Mouse (Mus musculus): Measurements from ENCODE around the gene Plcd3.

GRCm38 (mm10) chr11:103093862-103094833 lies 7.3 kb downstream of the Plcd3 start:
- TF ChIP-seq CTCF (IDR thresholded peaks at IDR 0.05) (no peak), POLR2A (IDR thresholded peaks at IDR 0.05; ENCODE audit: insufficient read depth, low read depth, low read length) (no peak), EP300 (IDR thresholded peaks at IDR 0.05; ENCODE audit: insufficient read depth, low read depth, low read length) (no peak)
